Mouse (Mus musculus) forebrain, embryonic 15.5 days (tissue): Measurements from ENCODE around the gene Olfr1131. TPM values are rescaled to one million over a fixed set of nuclear protein-coding genes. Genes with fewer than 3 reads are reported as not detected.
"Not testable (repeated sequence)": the region's sequence is repeated elsewhere in the genome, so short reads cannot be mapped to it uniquely, and the experiment has no call there.

ENCODE experiments used
- ATAC-seq: fragments of 200-750 bp; cut with Nextera tagmentation; replicated peaks from 2 replicates; pipeline ENCODE4 v1.8.0; 2017; ENCODE audit warnings: mild to moderate bottlenecking, moderate TSS enrichment, moderate library complexity
- H3K27ac ChIP-seq: fragments of 300-500 bp; sonication (generic); replicated peaks from 2 replicates; pipeline ENCODE4 v1.5.1; 2015; ENCODE audit warnings: mild to moderate bottlenecking, inconsistent platforms
- H3K27me3 ChIP-seq: fragments of 300-500 bp; sonication (generic); 2 replicates; pipeline ENCODE4 v1.6.1; 2015; ENCODE audit warnings: inconsistent platforms
- H3K36me3 ChIP-seq: fragments of 300-500 bp; sonication (generic); 2 replicates; pipeline ENCODE4 v1.6.1; 2015; ENCODE audit warnings: mild to moderate bottlenecking, inconsistent platforms
- H3K4me1 ChIP-seq: fragments of 300-500 bp; sonication (generic); 2 replicates; pipeline ENCODE4 v1.6.1; 2015; ENCODE audit warnings: inconsistent platforms
- H3K4me2 ChIP-seq: fragments of 300-500 bp; sonication (generic); replicated peaks from 2 replicates; pipeline ENCODE4 v1.6.1; 2015; ENCODE audit warnings: mild to moderate bottlenecking, inconsistent platforms
- H3K4me3 ChIP-seq: fragments of 300-500 bp; sonication (generic); 2 replicates; pipeline ENCODE4 v1.5.1; 2015; ENCODE audit warnings: mild to moderate bottlenecking, inconsistent platforms
- H3K9ac ChIP-seq: fragments of 300-500 bp; sonication (generic); replicated peaks from 2 replicates; pipeline ENCODE4 v1.6.1; 2015; ENCODE audit warnings: mild to moderate bottlenecking, inconsistent platforms
- H3K9me3 ChIP-seq: fragments of 300-500 bp; sonication (generic); 2 replicates; pipeline ENCODE4 v1.6.1; 2016; ENCODE audit warnings: inconsistent platforms
- WGBS: fragments of 180-500 bp; shearing (Covaris S2); methylation state at CpG from one replicate; pipeline ENCODE4 v1.1.7; 2015; ENCODE audit warnings: mixed read lengths; 5-methylcytosine and 5-hydroxymethylcytosine counted together
- polyA plus RNA-seq: library from polyadenylated mRNA; unstranded; fragments of >200 nt; fragmentation: Nextera tagmentation; extraction: Ambion mirVana; gene quantifications from 2 replicates; pipeline ENCODE4 v1.2.1, GENCODE M21; 2015

Olfr1131 gene
- polyA plus RNA-seq: not detected in 2 replicates

GRCm38 (mm10) chr2:87626804-87627203 lies at the start of gene Olfr1131:
Olfr1131 (plus strand) TSS chr2:87627104.
- H3K4me1 ChIP-seq: no peaks in the 10 kb centered on the region
- H3K9ac ChIP-seq: no peak within 1 kb of the TSS
- H3K4me3 ChIP-seq: no peak within 1 kb of the TSS
- H3K4me2 ChIP-seq: no peak within 1 kb of the TSS
- WGBS: 66% methylated on average over 3 of the region's 3 CpGs
- no peaks in the 10 kb centered on the region for H3K36me3 ChIP-seq
- no peak for ATAC-seq
- no peaks in the 10 kb centered on the region for H3K9me3 ChIP-seq
- no peak within 1 kb of the TSS for H3K27ac ChIP-seq
- no peaks in the 10 kb centered on the region for H3K27me3 ChIP-seq

- H3K4me1 ChIP-seq, H3K4me3 ChIP-seq, H3K9me3 ChIP-seq, H3K4me2 ChIP-seq, H3K9ac ChIP-seq, ATAC-seq, H3K36me3 ChIP-seq, H3K27me3 ChIP-seq, H3K27ac ChIP-seq: not testable (repeated sequence)
These were observed 21.0 kb upstream of the Olfr1131 start, which contains the start of gene Olfr1130 for GRCm38 (mm10) chr2:87605912-87606311. Olfr1130 (plus strand) TSS chr2:87606212.

- no peaks in the 10 kb centered on the region for H3K36me3 ChIP-seq
- H3K9ac ChIP-seq: no peak within 1 kb of the TSS
- H3K27ac ChIP-seq: no peak within 1 kb of the TSS
- no peak within 1 kb of the TSS for H3K4me3 ChIP-seq
- H3K27me3 ChIP-seq: no peaks in the 10 kb centered on the region
- no peaks in the 10 kb centered on the region for H3K4me1 ChIP-seq
- no peaks in the 10 kb centered on the region for H3K9me3 ChIP-seq
- no peak for ATAC-seq
- no peak within 1 kb of the TSS for H3K4me2 ChIP-seq
These were observed 10.5 kb downstream of the Olfr1131 start, which contains the start of gene Olfr1132 for GRCm38 (mm10) chr2:87637435-87637834. Olfr1132 (minus strand) TSS chr2:87637535.

GRCm38 (mm10) chr2:87642441-87642840 lies 15.5 kb downstream of the Olfr1131 start:
- no peaks in the 10 kb centered on the region for H3K36me3 ChIP-seq
- no peak overlapping the region for H3K9ac ChIP-seq
- H3K4me3 ChIP-seq: no peak overlapping the region
- no peaks in the 10 kb centered on the region for H3K4me1 ChIP-seq
- no peak for ATAC-seq
- H3K27me3 ChIP-seq: no peaks in the 10 kb centered on the region
- H3K27ac ChIP-seq: no peak overlapping the region
- no peak overlapping the region for H3K4me2 ChIP-seq
- H3K9me3 ChIP-seq: no peaks in the 10 kb centered on the region

- Histone ChIP-seq H3K9ac (no peak within 1 kb of the TSS), H3K4me3 (no peak within 1 kb of the TSS), H3K9me3 (no peaks in the 10 kb centered on the region), H3K36me3 (no peaks in the 10 kb centered on the region), H3K4me2 (no peak within 1 kb of the TSS), H3K4me1 (no peaks in the 10 kb centered on the region), H3K27ac (no peak within 1 kb of the TSS), H3K27me3 (no peaks in the 10 kb centered on the region)
- ATAC-seq: no peak
These were observed 20.4 kb downstream of the Olfr1131 start, which contains the start of gene Olfr1133 for GRCm38 (mm10) chr2:87647274-87647673. Olfr1133 (minus strand) TSS chr2:87647374.

- Histone ChIP-seq H3K9me3 (no peaks in the 10 kb centered on the region), H3K36me3 (no peaks in the 10 kb centered on the region), H3K4me1 (no peaks in the 10 kb centered on the region), H3K4me3 (no peak within 1 kb of the TSS), H3K9ac (no peak within 1 kb of the TSS), H3K4me2 (no peak within 1 kb of the TSS), H3K27me3 (no peaks in the 10 kb centered on the region), H3K27ac (no peak within 1 kb of the TSS)
- WGBS: 85% methylated on average over 2 of the region's 2 CpGs
- no peak for ATAC-seq
These were observed 31.5 kb downstream of the Olfr1131 start, which contains the start of gene Olfr1134 for GRCm38 (mm10) chr2:87658360-87658759. Olfr1134 (minus strand) TSS chr2:87658460.

GRCm38 (mm10) chr2:87673564-87673963 lies 46.7 kb downstream of the Olfr1131 start, which contains the start of gene Olfr1135:
Olfr1135 (minus strand) TSS chr2:87673664.
- ATAC-seq: no peak
- no peak within 1 kb of the TSS for H3K4me2 ChIP-seq
- no peaks in the 10 kb centered on the region for H3K36me3 ChIP-seq
- H3K4me1 ChIP-seq: no peaks in the 10 kb centered on the region
- no peak within 1 kb of the TSS for H3K27ac ChIP-seq
- no peaks in the 10 kb centered on the region for H3K9me3 ChIP-seq
- no peak within 1 kb of the TSS for H3K9ac ChIP-seq
- no peak within 1 kb of the TSS for H3K4me3 ChIP-seq
- WGBS: 10% methylated on average over 1 of the region's 1 CpGs
- H3K27me3 ChIP-seq: no peaks in the 10 kb centered on the region

Other genes with a start within 250 kb of the Olfr1131 start
- not detected in 2 replicates for gene Olfr1122, start 241.3 kb upstream of the Olfr1131 start, polyA plus RNA-seq
- not detected in 2 replicates for gene Olfr1123, start 210.5 kb upstream of the Olfr1131 start, polyA plus RNA-seq
- 0.08 TPM in 1 of 2 replicates, not detected in the other for gene Olfr1124, start 196.8 kb upstream of the Olfr1131 start, polyA plus RNA-seq
- gene Olfr1126, start 173.1 kb upstream of the Olfr1131 start, polyA plus RNA-seq: not detected in 2 replicates
- gene Pramel7, start 130.0 kb upstream of the Olfr1131 start, polyA plus RNA-seq: not detected in 2 replicates
- gene Pramel6, start 120.5 kb upstream of the Olfr1131 start, polyA plus RNA-seq: not detected in 2 replicates
- gene Olfr153, start 95.3 kb upstream of the Olfr1131 start, polyA plus RNA-seq: not detected in 2 replicates
- not detected in 2 replicates for gene Olfr1128, start 81.6 kb upstream of the Olfr1131 start, polyA plus RNA-seq
- not detected in 2 replicates for gene Olfr1129, start 53.2 kb upstream of the Olfr1131 start, polyA plus RNA-seq
- not detected in 2 replicates for gene Olfr1130, start 20.9 kb upstream of the Olfr1131 start, polyA plus RNA-seq
- not detected in 2 replicates for gene Olfr1132, start 10.4 kb downstream of the Olfr1131 start, polyA plus RNA-seq
- gene Olfr1133, start 20.3 kb downstream of the Olfr1131 start, polyA plus RNA-seq: not detected in 2 replicates
- gene Olfr1134, start 31.4 kb downstream of the Olfr1131 start, polyA plus RNA-seq: not detected in 2 replicates
- not detected in 2 replicates for gene Olfr1135, start 46.6 kb downstream of the Olfr1131 start, polyA plus RNA-seq
- not detected in 2 replicates for gene Olfr1136, start 66.8 kb downstream of the Olfr1131 start, polyA plus RNA-seq
- gene Olfr1137, start 86.1 kb downstream of the Olfr1131 start, polyA plus RNA-seq: not detected in 2 replicates
- gene Olfr1138, start 112.9 kb downstream of the Olfr1131 start, polyA plus RNA-seq: not detected in 2 replicates
- not detected in 2 replicates for gene Olfr1140, start 116.6 kb downstream of the Olfr1131 start, polyA plus RNA-seq
- gene Olfr1141, start 126.9 kb downstream of the Olfr1131 start, polyA plus RNA-seq: not detected in 2 replicates
- gene Olfr152, start 152.4 kb downstream of the Olfr1131 start, polyA plus RNA-seq: not detected in 2 replicates
- gene Olfr1143, start 173.5 kb downstream of the Olfr1131 start, polyA plus RNA-seq: not detected in 2 replicates
- gene Olfr1145, start 182.7 kb downstream of the Olfr1131 start, polyA plus RNA-seq: not detected in 2 replicates
- not detected in 2 replicates for gene Olfr1148, start 203.4 kb downstream of the Olfr1131 start, polyA plus RNA-seq
- not detected in 2 replicates for gene Olfr1150-ps1, start 216.9 kb downstream of the Olfr1131 start, polyA plus RNA-seq
- not detected in 2 replicates for gene Olfr1151, start 228.8 kb downstream of the Olfr1131 start, polyA plus RNA-seq
- gene Olfr1152, start 239.4 kb downstream of the Olfr1131 start, polyA plus RNA-seq: not detected in 2 replicates